Mouse (Mus musculus): ENCODE data around the gene Ccp110.

GRCm38 (mm10) chr7:118718066-118718465 is 5.7 kb downstream of the Ccp110 start:
- TF ChIP-seq CTCF (IDR thresholded peaks at IDR 0.05; ENCODE audit: control insufficient read depth, insufficient read depth, insufficient read length) (no peak), FOSL1 (IDR thresholded peaks at IDR 0.05; ENCODE audit: insufficient read depth, low read length, poor library complexity, severe bottlenecking) (no peak), MYOG (IDR thresholded peaks at IDR 0.05; ENCODE audit: control insufficient read depth, extremely low read depth, insufficient read length) (no peak), USF1 (IDR thresholded peaks at IDR 0.05; ENCODE audit: low read depth) (no peak), MAX (IDR thresholded peaks at IDR 0.05) (no peak), CEBPB (IDR thresholded peaks at IDR 0.05; ENCODE audit: low read depth) (no peak), MYOD1 (IDR thresholded peaks at IDR 0.05; ENCODE audit: control insufficient read depth, insufficient read length, low read depth) (no peak)

All from C2C12 (cell line).